ENCODE assay signal across 10 mouse cellular contexts in genomic region chr14:120297137-120297749, GRCm38 (mm10). TPM values are rescaled to one million over a fixed set of nuclear protein-coding genes. Genes with fewer than 3 reads are reported as not detected.
DNase-seq lines count a peak whose midpoint lies in the region; ATAC-seq and TF ChIP-seq lines count a peak whose summit lies in the region.
"Had no signal": no experiment of that assay in that cellular context is flagged by ENCODE, and none has a peak within 500 bp of the region (broad histone marks: within the 10 kb centered on the region; RNA-seq: fewer than 3 reads in every experiment).

No protein-coding gene starts in this region.

- H3K9me3 ChIP-seq in hindbrain, embryonic 12.5 days (replicated peaks), result no peaks in the 10 kb centered on the region
- H3K9me3 ChIP-seq in hindbrain, postnatal 0 days (ENCODE audit: low read length), result no peaks in the 10 kb centered on the region
- no peaks in the 10 kb centered on the region for H3K9me3 ChIP-seq in heart, embryonic 14.5 days (ENCODE audit: control insufficient read depth, low read length)
- no peaks in the 10 kb centered on the region for H3K9me3 ChIP-seq in limb, embryonic 14.5 days (ENCODE audit: control insufficient read depth, low read length)
- H3K9me3 ChIP-seq: G1E had no signal

- H3K27ac ChIP-seq in hindbrain, embryonic 12.5 days, result peak overlapping the region; percentile 31
- H3K27ac ChIP-seq in hindbrain, postnatal 0 days, result no peak overlapping the region
- peak overlapping the region; percentile 85 to 91 for H3K27ac ChIP-seq in heart, embryonic 14.5 days (replicated peaks in 1 of 2; ENCODE audit: control insufficient read depth in 1 of 2, insufficient read depth in 1 of 2, low read depth in 2 of 2, low read length in 2 of 2)
- peak overlapping the region; percentile 78 for H3K27ac ChIP-seq in limb, embryonic 14.5 days (replicated peaks; ENCODE audit: low read depth, low read length)

- no peak for TF ChIP-seq POLR2A in limb, embryonic 14.5 days (IDR thresholded peaks at IDR 0.05; ENCODE audit: borderline replicate concordance, extremely low read depth, insufficient read depth, insufficient read length)

- no peak for DNase-seq in hindbrain, postnatal 0 days (ENCODE audit: low spot score)
- peak; percentile 54 for DNase-seq in Muller cell, postnatal 12 days (ENCODE audit: inconsistent ontology term)
- peak; percentile 72 for DNase-seq in limb, embryonic 14.5 days (ENCODE audit: low spot score)
- DNase-seq in ovary, postnatal 14 days (ENCODE audit: low spot score), result no peak
- DNase-seq in thymus, postnatal 14 days, result no peak
- DNase-seq in cerebellum, adult 11-12 months, result no peak
- DNase-seq: right cerebral cortex, postnatal 4 days had no signal

- TF ChIP-seq CTCF in hindbrain, postnatal 0 days (IDR thresholded peaks at IDR 0.05; ENCODE audit: low read depth), result no peak

- no peak overlapping the region for H3K4me3 ChIP-seq in hindbrain, embryonic 12.5 days
- H3K4me3 ChIP-seq in hindbrain, postnatal 0 days (ENCODE audit: low read length), result no peak overlapping the region
- H3K4me3 ChIP-seq in heart, embryonic 14.5 days (ENCODE audit: control insufficient read depth in 1 of 2, insufficient read depth in 1 of 2, low read depth in 1 of 2, low read length in 2 of 2), result no peak overlapping the region
- peak overlapping the region; percentile 10 for H3K4me3 ChIP-seq in limb, embryonic 14.5 days (replicated peaks; ENCODE audit: low read length)

- ATAC-seq in hindbrain, embryonic 12.5 days (ENCODE audit: low FRiP score), result no peak
- ATAC-seq in hindbrain, postnatal 0 days, result no peak
- ATAC-seq in heart, embryonic 14.5 days (ENCODE audit: insufficient number of reproducible peaks, insufficient read depth, low FRiP score, low read depth), result no peak
- ATAC-seq in limb, embryonic 14.5 days (ENCODE audit: low FRiP score, low read depth), result peak; percentile 43; the same call in 1 of the 2 replicates

- no peaks in the 10 kb centered on the region for H3K36me3 ChIP-seq in hindbrain, embryonic 12.5 days
- no peaks in the 10 kb centered on the region for H3K36me3 ChIP-seq in hindbrain, postnatal 0 days (ENCODE audit: insufficient read depth, low read length)
- H3K36me3 ChIP-seq in heart, embryonic 14.5 days (ENCODE audit: control insufficient read depth, insufficient read depth, low read length), result 0 out of 2 replicates have a peak, but pooled peaks cover 4% of the 10 kb centered on the region
- peaks cover 2% of the 10 kb centered on the region; the same call in 1 of the 2 replicates for H3K36me3 ChIP-seq in limb, embryonic 14.5 days (ENCODE audit: control insufficient read depth, insufficient read depth, low read length)

- H3K4me1 ChIP-seq in hindbrain, embryonic 12.5 days, result peaks cover 31% of the 10 kb centered on the region
- H3K4me1 ChIP-seq in hindbrain, postnatal 0 days (ENCODE audit: insufficient read depth, low read length), result peaks cover 4% of the 10 kb centered on the region; the same call in 1 of the 2 replicates
- H3K4me1 ChIP-seq in heart, embryonic 14.5 days (ENCODE audit: control insufficient read depth in 2 of 2, insufficient read depth in 2 of 2, low read length in 2 of 2), result peaks cover 35 to 83% of the 10 kb centered on the region in 2 experiments
- peaks cover 70% of the 10 kb centered on the region for H3K4me1 ChIP-seq in limb, embryonic 14.5 days (ENCODE audit: control insufficient read depth, insufficient read depth, low read length)

- 60% methylated on average over 16 of the region's 16 CpGs for WGBS in hindbrain, embryonic 12.5 days
- WGBS in hindbrain, postnatal 0 days, result 58% methylated on average over 16 of the region's 16 CpGs
- WGBS in heart, embryonic 14.5 days, result 21% methylated on average over 16 of the region's 16 CpGs
- 9% methylated on average over 16 of the region's 16 CpGs for WGBS in limb, embryonic 14.5 days

- no peak overlapping the region for H3K9ac ChIP-seq in hindbrain, embryonic 12.5 days
- H3K9ac ChIP-seq in hindbrain, postnatal 0 days (replicated peaks; ENCODE audit: low read length), result no peak overlapping the region
- peak overlapping the region; percentile 50 for H3K9ac ChIP-seq in heart, embryonic 14.5 days (ENCODE audit: low read length)
- H3K9ac ChIP-seq in limb, embryonic 14.5 days (ENCODE audit: low read depth, low read length, severe bottlenecking), result peak overlapping the region; percentile 43

- H3K4me2 ChIP-seq in hindbrain, embryonic 12.5 days (replicated peaks), result no peak overlapping the region
- H3K4me2 ChIP-seq in hindbrain, postnatal 0 days (ENCODE audit: low read depth, low read length), result no peak overlapping the region
- H3K4me2 ChIP-seq in heart, embryonic 14.5 days (ENCODE audit: low read length), result peak overlapping the region; percentile 44
- H3K4me2 ChIP-seq in limb, embryonic 14.5 days (replicated peaks; ENCODE audit: low read depth, low read length, severe bottlenecking), result peak overlapping the region; percentile 38

- H3K27me3 ChIP-seq in hindbrain, embryonic 12.5 days, result no peaks in the 10 kb centered on the region
- H3K27me3 ChIP-seq in hindbrain, postnatal 0 days (ENCODE audit: insufficient read depth, low read length), result no peaks in the 10 kb centered on the region
- H3K27me3 ChIP-seq in heart, embryonic 14.5 days (ENCODE audit: control insufficient read depth, insufficient read depth, low read length), result no peaks in the 10 kb centered on the region
- H3K27me3 ChIP-seq in limb, embryonic 14.5 days (ENCODE audit: control insufficient read depth, insufficient read depth, low read length), result no peaks in the 10 kb centered on the region

RNA-seq across cellular contexts. Expression of gene Mbnl2, which starts 21.8 kb away (rescaled TPM):
- 47.2 and 60.3 TPM in 2 replicates for polyA plus RNA-seq in hindbrain, embryonic 12.5 days (2016; fragmentation: Nextera tagmentation; extraction: Ambion mirVana)
- total RNA-seq in hindbrain, postnatal 0 days (2014; rRNA removed), result 56.1 and 78.3 TPM in 2 replicates
- polyA plus RNA-seq in hindbrain, postnatal 0 days (2015; fragmentation: Nextera tagmentation; extraction: Ambion mirVana), result 28.6 and 28.9 TPM in 2 replicates
- polyA plus RNA-seq in heart, embryonic 14.5 days (2014; fragmentation: Nextera tagmentation; extraction: Ambion mirVana), result 129 and 130 TPM in 2 replicates
- 109 and 116 TPM in 2 replicates for polyA plus RNA-seq in limb, embryonic 14.5 days (2012; rRNA removed)
- polyA plus RNA-seq in limb, embryonic 14.5 days (2014; fragmentation: Nextera tagmentation; extraction: Ambion mirVana), result 160 and 161 TPM in 2 replicates

Comparison
In these comparisons a context has a peak if more than half of its experiments do, and no peak if none do; other contexts are left out.
1. H3K4me2 ChIP-seq: peak in heart, embryonic 14.5 days (single experiment) and limb, embryonic 14.5 days (single experiment); none in hindbrain, embryonic 12.5 days (single experiment) and hindbrain, postnatal 0 days (single experiment).
2. H3K9ac ChIP-seq: peak in heart, embryonic 14.5 days (single experiment) and limb, embryonic 14.5 days (single experiment); none in hindbrain, embryonic 12.5 days (single experiment) and hindbrain, postnatal 0 days (single experiment).
3. DNase-seq: peak in Muller cell, postnatal 12 days (single experiment) and limb, embryonic 14.5 days (single experiment); none in hindbrain, postnatal 0 days (single experiment), ovary, postnatal 14 days (single experiment), thymus, postnatal 14 days (single experiment) and cerebellum, adult 11-12 months (single experiment).